Mouse (Mus musculus) lung, postnatal 0 days (tissue): ENCODE measurements around the gene Lbp.

Experiments used
- CTCF ChIP-seq: IDR thresholded peaks from 2 replicates; pipeline ENCODE4 v1.5.1; 2016; ENCODE audit warnings: antibody characterized with exemption, mild to moderate bottlenecking
- EP300 ChIP-seq: IDR thresholded peaks from 2 replicates; pipeline ENCODE4 v1.6.1; 2016; ENCODE audit warnings: antibody characterized with exemption, mild to moderate bottlenecking, control low read depth

GRCm38 (mm10) chr2:158284571-158284970 is 21.7 kb upstream of the Lbp start:
- TF ChIP-seq EP300, result no peak
- TF ChIP-seq CTCF, result peak; percentile 95
